Mouse (Mus musculus): Measurements from ENCODE around the gene Wbp4. TPM values are rescaled to one million over a fixed set of nuclear protein-coding genes. Genes with fewer than 3 reads are reported as not detected.

Wbp4 gene
- 24.9 and 28.7 TPM in 2 replicates for polyA plus RNA-seq (2012; rRNA removed)

GRCm38 (mm10) chr14:79481339-79482151, at the start of gene Wbp4:
Gene Wbp4, minus strand, starts transcription at chr14:79481520.

GRCm38 (mm10) chr14:79480624-79481338, 539 bp downstream of the Wbp4 start, which contains the start of gene Elf1:
Gene Elf1, plus strand, starts transcription at chr14:79481194.

GRCm38 (mm10) chr14:79451681-79452590, 29.4 kb downstream of the Wbp4 start, which contains the start of gene Kbtbd6:
Gene Kbtbd6, plus strand, starts transcription at chr14:79451835.

GRCm38 (mm10) chr14:79425979-79426729, 55.2 kb downstream of the Wbp4 start, which contains the start of gene Kbtbd7:
Gene Kbtbd7, plus strand, starts transcription at chr14:79426511.

Other genes with a start within 250 kb of the Wbp4 start
- not detected in 2 replicates for gene Zfp957, start 234.2 kb downstream of the Wbp4 start, polyA plus RNA-seq (2012; rRNA removed)
- 46.4 and 47.3 TPM in 2 replicates for gene Rgcc, start 179.9 kb downstream of the Wbp4 start, polyA plus RNA-seq (2012; rRNA removed)
- 10.7 and 11.5 TPM in 2 replicates for gene Naa16, start 90.7 kb downstream of the Wbp4 start, polyA plus RNA-seq (2012; rRNA removed)
- 6.3 TPM in 2 replicates for gene Mtrf1, start 83.7 kb downstream of the Wbp4 start, polyA plus RNA-seq (2012; rRNA removed)
- 19.8 and 20.1 TPM in 2 replicates for gene Kbtbd7, start 55.0 kb downstream of the Wbp4 start, polyA plus RNA-seq (2012; rRNA removed)
- gene Kbtbd6, start 29.7 kb downstream of the Wbp4 start, polyA plus RNA-seq (2012; rRNA removed): 1.8 and 2.0 TPM in 2 replicates
- 3.9 and 4.2 TPM in 2 replicates for gene Elf1, start 326 bp downstream of the Wbp4 start, polyA plus RNA-seq (2012; rRNA removed)
- 52.8 and 55.2 TPM in 2 replicates for gene Sugt1, start 106.2 kb upstream of the Wbp4 start, polyA plus RNA-seq (2012; rRNA removed)
- gene Cnmd, start 180.7 kb upstream of the Wbp4 start, polyA plus RNA-seq (2012; rRNA removed): 1.9 and 5.0 TPM in 2 replicates

All from central nervous system, embryonic 18 days (tissue).